Mouse (Mus musculus): ENCODE data around the gene Dna2.
A peak's percentile ranks its signal among the peaks of the same experiment; 100 is the strongest.

The Dna2 gene

DNA sequence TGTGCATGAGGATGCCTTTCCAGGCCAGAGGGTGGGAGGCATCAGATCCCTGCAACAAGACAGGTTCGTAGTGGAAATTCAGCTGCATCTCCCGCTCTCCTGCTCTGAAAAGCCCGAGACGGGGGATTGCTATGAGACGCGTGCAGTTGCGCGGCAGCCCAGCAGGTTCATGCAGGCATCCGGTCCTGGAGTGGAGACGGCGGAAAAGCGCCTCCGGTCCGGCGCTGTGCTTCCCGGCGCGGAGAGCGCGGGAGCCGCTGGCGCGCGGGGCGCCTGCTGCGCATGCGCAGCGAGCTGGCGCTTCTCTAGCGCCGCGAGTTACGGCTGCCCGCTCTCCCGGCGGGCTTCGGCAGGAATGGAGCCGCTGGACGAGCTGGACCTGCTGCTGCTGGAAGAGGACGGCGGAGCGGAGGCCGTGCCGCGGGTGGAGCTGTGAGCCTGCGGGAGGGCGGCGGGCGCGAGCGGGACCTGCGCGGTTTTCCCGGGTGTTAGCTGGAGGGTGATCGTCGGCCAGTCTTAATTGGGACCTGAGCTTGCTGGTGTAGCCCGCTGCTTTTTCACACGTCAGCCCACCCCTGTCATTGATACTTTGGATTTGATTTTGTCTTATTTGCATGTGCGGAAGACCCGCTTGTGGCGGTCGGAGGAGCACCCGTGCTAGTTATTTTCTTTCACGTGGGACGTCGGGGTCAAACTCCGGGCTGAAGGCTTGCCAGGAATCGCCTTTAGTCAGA lies at the start of gene Dna2:
Gene Dna2, plus strand, starts transcription at position 289 of the 734 bp plus-strand sequence.
- peak; percentile 97 for DNase-seq

DNA sequence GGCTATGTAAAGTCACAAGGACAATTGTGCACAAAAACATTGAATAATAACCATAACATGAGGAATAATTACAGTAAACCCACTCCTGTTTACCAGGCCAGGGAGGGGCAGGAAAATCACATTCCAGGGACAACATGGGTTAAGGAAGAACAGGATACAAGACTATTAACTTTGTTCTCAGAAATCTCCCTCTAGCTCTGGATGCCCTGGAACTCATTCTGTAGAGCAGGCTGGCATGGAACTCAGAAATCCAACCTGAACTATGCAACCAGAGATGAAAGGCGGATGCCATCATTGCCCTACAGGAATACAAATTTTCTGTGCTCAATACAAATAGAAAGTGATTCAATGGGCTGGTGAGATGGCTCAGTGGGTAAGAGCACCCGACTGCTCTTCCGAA lies 49.4 kb upstream of the Dna2 start:
- DNase-seq: no peak

DNA sequence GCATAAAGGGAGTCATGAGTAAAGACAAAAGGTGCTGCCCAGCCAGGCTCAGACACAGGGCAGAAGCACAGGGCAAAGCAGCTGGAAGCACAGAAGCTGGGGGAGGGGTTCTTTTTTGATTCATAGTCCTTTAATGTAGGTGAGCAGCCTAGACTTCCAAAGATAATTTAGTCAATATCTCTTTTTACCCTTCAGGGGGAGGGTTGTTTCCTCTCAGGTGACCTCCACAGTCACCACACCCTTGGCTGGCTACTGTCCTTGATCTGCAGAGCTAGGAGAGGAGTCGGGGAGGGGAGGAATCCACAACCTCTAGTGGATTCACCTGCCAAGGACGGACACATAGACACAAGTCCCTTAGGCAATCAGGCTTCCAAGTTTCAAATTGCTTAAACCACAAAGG lies 48.8 kb upstream of the Dna2 start:
- no peak for DNase-seq

DNA sequence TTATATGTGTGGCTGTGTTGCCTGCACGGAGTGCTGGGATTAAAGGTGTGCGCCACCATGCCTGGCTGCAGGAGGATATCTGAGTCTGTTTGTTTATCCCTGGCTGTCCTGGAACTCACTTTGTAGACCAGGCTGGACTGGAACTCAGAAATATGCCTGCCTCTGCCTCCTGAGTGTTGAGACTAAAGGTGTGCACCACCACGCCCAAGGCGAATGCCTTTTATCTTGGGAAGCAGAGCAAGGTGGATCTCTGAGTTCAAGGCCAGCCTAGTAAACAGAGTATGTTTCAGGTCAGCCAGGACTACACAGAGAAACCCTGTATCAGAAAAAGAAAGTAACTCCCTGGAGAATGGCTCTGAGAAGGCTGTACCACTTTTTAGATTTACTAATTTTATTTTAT lies 46.7 kb upstream of the Dna2 start:
- DNase-seq: no peak

DNA sequence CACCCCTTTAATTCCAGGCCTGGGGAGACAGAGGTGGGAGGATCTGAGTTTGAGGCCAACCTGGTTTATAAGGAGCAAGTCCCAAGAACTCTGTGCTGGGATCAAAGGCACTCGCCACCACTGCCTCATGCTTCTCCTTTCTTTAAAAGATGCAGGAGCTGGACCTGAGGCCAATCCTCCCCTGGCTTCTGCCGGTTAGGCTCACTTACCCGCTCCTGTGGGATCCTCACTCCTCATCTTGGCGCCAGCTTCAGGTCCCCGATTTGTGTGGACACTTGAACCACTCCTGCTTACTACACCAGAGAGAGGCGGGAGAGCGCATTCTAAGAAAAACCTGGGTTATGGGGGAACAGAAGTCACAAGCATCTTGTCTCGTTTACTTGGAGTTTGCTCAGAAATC lies 45.0 kb upstream of the Dna2 start:
- DNase-seq: peak; percentile 60

DNA sequence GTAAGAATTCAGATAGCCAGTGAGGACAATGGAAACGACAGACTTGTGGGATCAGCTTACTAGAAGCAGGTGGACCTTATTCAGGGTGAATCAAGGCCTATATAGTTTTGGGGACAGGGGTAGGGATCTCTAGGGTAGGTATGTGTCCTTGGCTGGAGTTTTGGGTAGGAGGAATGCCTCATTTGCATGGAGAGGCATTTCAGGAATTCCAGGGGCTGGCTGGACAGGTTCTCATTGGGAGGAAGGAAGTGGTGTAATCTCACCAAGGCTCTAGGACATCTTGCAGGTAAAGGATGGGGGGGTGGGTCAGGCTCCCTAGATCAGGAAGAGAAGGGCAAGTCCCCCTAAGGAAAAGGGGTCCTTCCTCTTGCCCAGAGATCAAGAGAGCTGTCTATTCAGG lies 44.0 kb upstream of the Dna2 start:
- DNase-seq: no peak

DNA sequence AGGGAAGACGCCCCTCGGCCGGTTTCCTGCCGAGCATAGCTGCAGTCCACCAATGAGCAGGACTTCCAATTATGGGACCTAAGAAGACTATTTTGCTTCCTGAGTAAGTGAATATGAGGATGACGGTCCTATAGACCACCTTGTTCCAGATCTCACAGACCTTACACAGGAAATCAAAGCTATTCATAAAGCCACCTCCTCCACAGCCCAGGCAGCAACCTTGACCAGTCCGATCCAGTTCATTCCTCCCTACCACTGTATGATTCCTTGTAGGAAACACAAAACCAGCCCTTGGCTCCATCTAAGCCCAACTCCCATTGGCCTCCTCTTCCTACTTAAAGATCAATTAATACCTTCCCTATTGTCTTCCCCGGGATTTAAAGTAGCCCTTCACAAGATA lies 40.5 kb upstream of the Dna2 start:
- DNase-seq: peak; percentile 55

DNA sequence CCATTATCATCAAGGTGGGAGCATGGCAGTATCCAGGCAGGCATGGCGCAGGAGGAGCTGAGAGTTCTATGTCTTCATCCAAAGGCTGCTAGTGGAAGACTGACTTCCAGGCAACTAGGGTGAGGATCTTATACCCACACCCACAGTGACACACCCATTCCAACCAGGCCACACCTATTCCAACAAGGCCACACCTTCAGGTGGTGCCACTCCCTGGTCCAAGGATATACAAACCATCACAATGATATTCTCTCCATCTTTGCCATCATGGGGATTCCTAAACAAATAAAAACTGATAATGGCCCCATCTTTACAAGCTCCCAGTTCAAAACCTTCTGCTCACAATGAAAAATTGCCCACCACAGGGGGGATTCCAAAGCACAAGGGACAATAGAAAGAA lies 37.9 kb upstream of the Dna2 start, which contains the start of gene Tet1:
Gene Tet1, minus strand, starts transcription at position 101 of the 400 bp plus-strand sequence.
- peak; percentile 45 for DNase-seq

DNA sequence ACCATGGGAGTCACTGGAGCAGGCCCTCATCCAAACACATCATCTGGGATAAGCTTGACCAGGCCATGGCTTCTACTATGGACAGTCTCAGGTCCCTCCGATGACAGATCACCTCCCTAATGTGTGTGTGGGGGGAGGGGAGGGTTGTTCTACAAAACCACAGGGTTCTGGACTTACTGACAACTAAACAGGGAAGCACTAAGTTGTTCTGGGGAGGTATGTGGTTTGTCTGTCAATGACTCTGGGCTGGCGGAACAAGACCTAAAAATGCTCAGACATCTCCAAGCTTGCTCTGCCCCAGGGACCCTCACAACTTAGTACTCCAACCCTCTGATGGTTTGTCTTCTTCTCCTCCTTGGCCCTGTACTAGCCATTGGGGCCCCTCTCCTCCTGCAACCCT lies 35.7 kb upstream of the Dna2 start:
- DNase-seq: peak; percentile 2

DNA sequence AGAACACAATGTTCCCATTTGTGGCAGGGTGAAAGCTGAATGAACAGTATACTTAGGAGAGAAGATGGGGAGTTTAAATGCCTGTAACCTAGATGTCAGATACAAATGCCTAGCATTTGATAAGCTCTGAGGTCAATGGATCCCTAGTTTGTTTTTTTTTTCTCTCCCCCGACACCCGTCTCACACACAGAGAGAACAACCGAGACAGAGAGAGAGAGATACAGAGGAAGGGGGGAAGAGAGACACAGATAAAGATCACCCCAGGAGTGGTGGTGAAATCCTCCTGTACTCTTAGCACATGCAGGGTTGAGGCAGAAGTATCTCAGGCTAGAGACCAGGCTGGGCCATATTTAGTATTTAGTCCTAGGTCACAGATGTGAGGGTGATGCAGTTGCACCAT lies 27.8 kb upstream of the Dna2 start:
- DNase-seq: no peak

DNA sequence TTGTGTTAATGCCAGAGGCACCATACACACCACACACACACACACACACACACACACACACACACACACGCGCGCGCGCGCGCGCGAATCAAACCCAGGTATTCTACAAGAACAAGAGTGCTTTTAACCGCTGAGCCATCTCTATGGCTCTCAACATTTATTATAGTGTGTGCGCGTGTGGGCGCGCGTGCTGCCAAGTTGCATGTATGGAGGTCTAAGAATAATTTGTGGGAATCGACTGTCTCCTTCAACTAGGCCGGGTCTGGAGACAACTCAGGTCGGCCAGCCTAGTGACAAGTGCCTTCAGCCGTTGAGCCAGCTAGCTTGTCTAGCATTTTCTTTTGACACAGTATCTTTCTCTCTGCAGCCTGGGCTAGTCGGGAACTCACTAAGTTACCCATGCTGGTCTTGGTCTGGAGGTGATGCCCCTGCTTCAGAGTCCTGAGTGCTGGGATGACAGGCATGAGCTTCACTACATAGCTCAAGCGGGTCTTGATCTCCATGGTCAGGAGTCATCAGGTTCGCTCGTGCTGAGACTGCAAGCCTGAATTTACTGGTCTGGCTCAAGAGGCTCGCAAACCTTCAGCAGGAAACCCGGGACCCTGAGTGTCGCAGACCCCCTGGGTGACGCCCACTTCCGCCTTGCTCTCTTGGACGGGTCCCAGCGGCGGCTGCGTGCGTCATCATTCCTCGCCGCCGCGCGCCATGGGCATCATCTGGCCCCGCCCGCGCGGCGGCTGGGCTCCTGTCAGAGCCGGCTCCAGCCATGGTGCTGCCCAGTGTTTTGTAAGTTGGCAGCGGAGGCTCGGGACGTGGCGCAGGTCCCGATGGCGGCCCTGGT lies 26.7 kb upstream of the Dna2 start, which contains the start of gene Slc25a16:
Gene Slc25a16, plus strand, starts transcription at position 709 of the 841 bp plus-strand sequence.
- peak; percentile 99 for DNase-seq

DNA sequence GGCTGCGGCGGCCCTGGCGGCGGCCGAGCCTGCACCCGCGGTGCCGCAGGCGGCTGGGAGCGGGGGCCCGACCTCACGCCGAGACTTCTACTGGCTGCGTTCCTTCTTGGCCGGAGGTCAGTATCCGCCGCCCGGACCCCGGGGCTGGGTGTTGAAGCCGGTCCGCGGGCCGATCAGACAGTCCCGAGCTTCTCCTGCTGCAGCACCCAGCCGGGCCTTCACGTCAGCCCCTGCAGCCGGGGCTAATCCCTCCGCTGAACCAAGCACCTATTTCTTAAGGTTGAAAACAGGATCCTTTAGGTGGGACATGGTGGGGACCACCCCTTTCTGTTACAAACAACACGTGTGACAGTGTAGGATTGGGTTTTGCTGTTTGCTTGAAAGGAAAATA lies 26.1 kb upstream of the Dna2 start:
- no peak for DNase-seq

DNA sequence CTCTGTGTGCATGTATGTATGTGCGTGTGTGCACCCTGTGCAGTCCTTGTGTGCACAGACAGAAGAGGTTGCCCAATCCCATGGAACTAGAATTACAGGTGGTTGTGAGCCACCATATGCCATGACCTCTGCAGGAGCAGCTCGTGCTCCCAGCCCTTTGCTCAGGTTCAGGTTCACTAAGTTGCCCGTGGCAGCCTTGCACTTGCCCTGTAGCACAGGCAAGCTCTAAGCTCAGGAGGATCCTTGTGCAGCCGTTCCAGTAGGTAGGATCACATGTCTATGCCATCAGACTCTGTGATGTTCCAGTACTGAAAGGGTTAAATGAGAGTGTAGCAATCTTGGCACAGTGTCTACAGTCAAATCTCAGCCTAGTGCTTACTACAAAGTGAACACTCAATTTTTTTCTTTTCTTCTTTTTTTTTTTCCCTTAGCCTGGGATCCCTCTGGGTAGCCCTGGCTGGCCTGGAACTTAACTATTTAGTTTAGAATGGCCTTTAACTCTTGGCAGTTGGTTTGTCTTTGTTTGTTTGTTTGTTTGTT lies 22.7 kb upstream of the Dna2 start:
- DNase-seq: peak; percentile 69

DNA sequence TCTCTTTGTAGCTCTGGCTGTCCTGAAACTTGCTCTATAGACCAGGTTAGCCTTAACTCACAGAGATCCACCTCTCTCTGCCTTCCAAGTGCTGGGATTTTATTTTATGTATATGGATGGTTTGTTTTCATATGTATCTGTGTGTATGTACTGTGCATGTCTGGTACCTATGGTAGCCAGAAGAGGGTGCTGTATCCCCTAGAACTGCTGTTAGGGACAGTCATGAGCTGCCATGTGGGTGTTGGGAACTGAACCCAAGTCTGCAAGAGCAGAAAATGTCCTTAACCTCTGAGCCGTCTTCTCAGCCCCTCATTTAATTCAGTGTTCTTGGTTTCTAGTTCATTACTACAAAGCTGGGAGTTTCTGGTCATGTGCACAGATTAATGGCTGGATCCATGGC lies 14.4 kb upstream of the Dna2 start:
- no peak for DNase-seq

DNA sequence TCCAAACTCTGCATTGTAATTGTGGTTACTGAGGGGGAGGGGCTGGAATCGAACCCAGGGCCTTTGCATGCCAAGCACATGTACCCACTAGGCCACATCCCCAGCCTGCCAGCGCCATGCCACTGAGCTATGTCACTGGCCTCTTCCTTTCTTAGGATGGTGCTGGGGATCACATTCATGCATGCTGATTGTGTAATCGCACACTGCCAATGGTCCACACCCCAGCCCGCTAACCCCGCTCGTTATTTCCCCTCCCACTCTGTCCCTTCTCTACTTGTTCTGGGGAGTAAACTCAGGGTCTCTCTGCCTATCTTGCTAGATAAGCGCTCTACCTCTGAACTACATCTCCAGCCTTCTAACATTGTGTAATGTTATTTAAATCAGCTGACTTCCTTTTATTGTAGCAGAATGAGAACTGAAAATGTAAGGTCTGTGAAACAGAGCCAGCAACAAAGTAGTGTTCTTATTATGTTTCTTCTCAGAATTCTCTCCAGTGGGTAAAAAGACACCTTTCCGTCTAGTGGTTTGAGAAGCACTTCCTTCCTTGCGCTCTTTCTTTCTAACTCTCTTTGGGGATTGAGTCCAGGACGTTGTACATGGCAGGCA lies 1.7 kb upstream of the Dna2 start:
- no peak for DNase-seq

DNA sequence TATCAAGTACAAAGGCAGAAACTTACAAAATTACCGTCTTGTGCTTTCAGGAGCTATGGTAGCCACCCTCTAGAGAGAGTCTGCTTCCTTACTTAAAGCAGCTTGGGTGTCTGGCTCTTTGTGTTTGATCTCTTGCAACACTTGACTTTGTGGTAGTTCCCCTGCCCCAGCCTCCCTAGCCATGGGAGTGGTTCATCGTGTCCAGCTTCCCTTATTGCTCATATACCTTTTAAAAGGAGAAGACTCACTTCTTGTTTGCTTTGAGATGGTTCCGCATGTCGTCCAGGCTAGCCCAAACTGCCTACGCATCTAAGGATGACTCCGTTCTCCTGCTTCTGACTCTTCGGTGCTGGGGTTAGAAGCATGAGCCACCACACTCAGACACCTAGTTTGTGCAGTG lies 1.7 kb downstream of the Dna2 start:
- DNase-seq: peak; percentile 87

DNA sequence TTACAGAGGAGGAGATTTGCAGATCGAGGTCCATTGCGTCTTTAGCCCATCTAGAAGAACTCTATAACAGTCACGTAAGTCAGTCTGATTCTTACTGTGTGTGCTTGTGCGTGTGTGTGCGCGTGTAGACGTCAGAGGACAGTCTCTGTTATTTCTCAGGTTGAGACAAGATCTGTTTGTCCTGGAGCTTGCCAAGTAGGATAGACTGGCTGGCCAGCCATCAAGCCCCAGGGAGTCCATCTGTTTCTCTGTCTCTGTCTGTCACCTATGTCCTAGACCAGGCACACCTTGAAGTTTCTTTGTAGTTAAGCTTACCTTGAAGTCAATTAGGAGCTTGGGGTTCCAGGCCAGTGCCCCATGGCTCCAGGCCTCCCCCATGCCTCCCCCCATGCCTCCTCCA lies 17.1 kb downstream of the Dna2 start:
- no peak for DNase-seq

DNA sequence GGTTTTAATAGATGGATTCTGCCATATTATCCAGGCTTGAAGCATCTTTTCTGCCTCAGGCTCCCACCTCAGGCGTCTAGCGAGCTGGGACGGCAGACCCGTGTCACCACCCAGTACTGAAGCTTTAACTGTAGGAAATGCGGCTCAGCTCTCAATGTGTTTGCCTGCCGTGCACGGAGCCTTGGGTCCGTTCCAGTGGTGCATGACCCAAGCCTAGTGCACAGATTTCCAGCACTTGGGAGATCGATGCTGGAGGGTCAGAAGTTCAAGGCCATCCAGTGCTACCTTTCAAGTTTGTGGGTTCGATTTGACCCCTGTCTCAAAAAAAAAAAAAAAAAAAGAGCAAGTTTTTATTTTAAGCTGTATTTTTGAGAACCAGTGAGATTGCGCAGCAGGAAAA lies 19.0 kb downstream of the Dna2 start:
- no peak for DNase-seq

DNA sequence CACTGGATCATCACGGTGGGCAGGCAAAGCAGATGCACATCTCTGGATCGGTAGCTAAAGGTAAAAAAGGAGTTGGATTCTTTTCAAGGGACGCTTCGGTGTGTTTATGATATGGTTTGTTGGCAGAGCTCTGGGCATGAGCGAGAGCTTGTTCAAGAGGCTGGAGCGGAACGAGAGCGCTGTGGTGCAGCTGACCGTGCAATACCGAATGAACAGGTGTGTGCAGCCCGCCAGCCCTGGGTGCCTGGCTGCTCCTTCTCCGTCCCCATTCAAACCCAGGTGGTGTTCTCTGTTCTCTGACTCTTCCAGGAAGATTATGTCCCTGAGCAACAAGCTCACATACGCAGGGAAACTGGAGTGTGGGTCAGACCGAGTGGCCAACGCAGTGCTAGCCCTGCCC lies 19.5 kb downstream of the Dna2 start:
- DNase-seq: no peak

DNA sequence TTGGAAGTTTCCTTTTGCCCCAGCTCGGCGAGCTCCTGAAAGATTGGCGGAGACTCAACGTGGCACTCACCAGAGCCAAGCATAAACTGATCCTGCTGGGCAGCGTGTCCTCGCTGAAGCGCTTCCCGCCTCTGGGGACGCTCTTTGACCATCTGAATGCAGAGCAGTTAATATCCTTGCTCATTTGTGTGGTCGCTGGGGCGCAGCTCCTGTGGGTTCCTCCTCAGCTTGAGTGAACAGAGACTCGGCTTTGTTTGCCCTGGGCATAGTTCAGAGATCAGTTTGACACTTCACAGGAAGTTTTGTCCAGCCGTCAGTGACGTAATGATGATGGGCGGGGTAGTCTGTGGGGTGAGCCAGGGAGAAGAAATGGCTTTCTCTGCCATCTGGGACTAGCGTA lies 25.0 kb downstream of the Dna2 start:
- DNase-seq: no peak

DNA sequence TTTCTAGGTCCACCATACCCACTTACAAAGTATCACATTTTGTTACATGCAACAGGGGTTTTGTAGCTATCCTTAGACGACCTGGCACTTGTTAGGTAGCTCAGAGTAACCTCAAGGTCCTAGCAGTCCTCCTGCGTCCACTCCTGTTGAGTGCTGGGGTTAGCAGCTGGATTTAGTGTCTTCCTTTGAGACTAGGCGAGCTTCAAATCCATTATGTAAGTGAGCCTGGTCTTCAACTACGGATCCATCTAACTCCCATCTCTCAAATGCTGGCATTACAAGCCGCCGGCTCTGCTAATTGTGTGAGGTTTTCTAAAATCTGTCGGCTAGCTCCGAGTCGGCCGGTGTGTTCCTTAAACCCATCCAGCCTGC lies 32.8 kb downstream of the Dna2 start:
- DNase-seq: no peak

DNA sequence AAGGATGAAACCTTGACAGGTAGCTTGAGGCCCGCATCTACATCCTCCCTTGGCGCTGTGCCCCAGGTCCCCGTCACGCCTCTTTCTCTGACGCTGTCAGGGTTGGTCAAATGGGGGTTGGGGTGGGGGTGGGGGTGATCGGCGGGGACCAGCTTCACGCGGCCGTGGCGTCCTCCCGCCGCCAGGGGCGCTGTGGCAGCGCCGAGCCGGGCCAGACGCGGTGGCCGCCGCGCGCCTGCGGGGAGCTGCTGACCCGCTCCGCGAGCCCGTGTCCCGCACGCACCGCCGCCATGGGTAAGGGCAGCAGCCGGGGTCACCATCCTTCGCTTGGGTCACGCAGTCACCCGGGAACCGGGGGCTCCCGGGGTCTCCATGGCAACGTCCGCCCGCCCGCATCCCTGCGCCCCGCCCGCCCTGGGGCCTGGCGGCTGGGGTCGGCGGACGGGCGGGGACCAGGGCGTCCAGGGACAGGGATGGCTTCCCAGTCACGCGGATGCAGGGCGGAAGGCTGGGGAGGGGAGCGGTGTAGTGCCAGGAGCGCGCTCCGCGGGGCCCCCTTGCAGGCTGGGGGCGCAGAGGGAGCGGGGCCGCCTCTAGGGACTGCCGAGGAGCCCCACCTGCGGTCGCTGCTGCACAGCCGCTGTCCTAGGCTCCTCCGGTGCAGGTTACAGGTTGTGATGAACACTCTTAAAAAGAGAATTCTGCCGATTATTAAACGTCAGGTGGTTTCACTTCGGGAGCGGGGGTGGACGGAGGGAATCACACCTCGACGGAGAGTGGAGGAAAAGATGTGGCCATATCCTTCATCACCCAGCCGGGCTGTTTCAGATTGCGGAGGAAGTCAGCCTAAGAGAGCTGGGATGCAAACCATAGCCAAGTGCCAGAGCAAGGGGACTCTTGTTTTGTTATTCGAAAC lies 33.5 kb downstream of the Dna2 start, which contains the start of gene Rufy2:
Gene Rufy2, plus strand, starts transcription at position 185 of the 916 bp plus-strand sequence.
- DNase-seq: peak; percentile 98

All from heart, adult 11 months (tissue).